Mouse (Mus musculus) MEL (cell line): ENCODE measurements around the gene Epha2.

Experiments used
- EP300 ChIP-seq, 2 experiments: IDR thresholded peaks; 2 replicates each; pipeline ENCODE4 v1.6.1; 2011; ENCODE audit warnings: improper control_type of control experiment in 2 of 2, low read length in 2 of 2, low read depth in 1 of 2, mild to moderate bottlenecking in 1 of 2
- NELFE ChIP-seq: IDR thresholded peaks from 2 replicates; pipeline ENCODE4 v1.6.1; 2011; ENCODE audit warnings: low read depth, low read length, improper control_type of control experiment
- SIN3A ChIP-seq: IDR thresholded peaks from 2 replicates; pipeline ENCODE4 v1.6.1; 2012; ENCODE audit warnings: low read length, improper control_type of control experiment, inconsistent platforms
- ZNF384 ChIP-seq: IDR thresholded peaks from 2 replicates; pipeline ENCODE4 v1.6.1; 2012; ENCODE audit warnings: low read depth, mild to moderate bottlenecking, inconsistent platforms, low read length, improper control_type of control experiment

GRCm38 (mm10) chr4:141281578-141281977, 19.5 kb upstream of the Epha2 start:
- TF ChIP-seq NELFE = no peak
- TF ChIP-seq SIN3A = no peak
- no peak for TF ChIP-seq ZNF384
- no peak for TF ChIP-seq EP300 (IDR thresholded peaks at IDR 0.05; ENCODE audit: low read depth in 1 of 2, low read length in 2 of 2)
